Mouse (Mus musculus): ENCODE data around the gene 4930402K13Rik.

DNA sequence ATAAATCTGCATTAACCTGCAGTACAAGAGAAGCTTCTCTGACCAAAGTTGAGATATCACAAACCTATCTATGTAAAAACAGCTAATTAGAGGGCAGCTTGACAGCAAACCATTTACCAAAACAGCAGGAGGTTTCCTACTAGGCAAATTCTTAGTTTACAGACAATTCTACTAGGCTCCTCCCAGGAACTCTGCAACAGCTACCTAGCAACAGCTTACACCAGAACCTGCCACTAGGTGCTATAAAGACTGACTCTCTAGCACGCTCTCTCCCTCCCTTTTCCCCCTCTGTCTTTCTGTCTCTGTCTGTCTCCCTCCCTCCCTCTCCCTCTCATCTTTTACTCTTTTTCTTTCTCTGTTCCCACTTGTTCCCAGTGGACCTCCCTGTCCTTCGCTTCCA lies 38.3 kb downstream of the 4930402K13Rik start:
- TF ChIP-seq CTCF (IDR thresholded peaks at IDR 0.05; ENCODE audit: low read depth, low read length) (no peak), TAL1 (conservative IDR thresholded peaks at IDR 0.05; ENCODE audit: low read depth, low read length) (no peak)

All from G1E (cell line).